Mouse (Mus musculus): Measurements from ENCODE around the gene 6430571L13Rik.
A peak's percentile ranks its signal among the peaks of the same experiment; 100 is the strongest.
"Not testable (repeated sequence)": the region's sequence is repeated elsewhere in the genome, so short reads cannot be mapped to it uniquely, and the experiment has no call there.

6430571L13Rik gene

DNA sequence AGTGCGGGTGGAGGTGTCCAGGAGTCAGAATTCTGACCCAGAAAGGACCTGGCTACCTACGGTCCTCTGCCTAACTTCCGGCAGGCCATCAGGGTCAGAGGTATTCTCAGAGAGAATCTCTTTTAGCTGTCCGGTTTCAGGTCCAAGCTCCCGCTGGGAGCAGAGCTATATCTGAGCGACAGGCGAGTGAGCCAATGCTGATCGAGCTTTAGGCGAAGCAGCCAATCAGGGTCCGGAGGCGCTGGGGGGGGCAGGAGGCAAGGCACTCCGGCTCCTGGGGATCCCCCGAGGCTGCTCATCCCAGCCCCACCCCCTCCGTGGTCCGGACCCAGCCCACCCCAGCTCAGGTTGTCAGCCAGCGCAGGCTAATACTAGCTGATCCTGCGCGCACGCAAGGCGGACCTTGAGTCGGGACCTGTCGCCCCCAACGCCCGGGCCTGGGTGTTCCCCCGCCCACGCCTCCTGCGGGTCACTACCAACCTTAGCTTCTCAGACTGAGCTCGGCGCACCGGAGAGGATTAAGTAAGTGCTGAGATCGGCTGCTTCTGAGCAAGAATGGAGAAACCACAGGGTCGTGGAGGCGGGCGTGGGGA is at the start of gene 6430571L13Rik:
Gene 6430571L13Rik, plus strand, starts transcription at position 336 of the 593 bp plus-strand sequence.
- DNase-seq (ENCODE audit: low spot score), result peak; percentile 95

GRCm38 (mm10) chr9:107290897-107291296 is 49.5 kb upstream of the 6430571L13Rik start:
- peak; percentile 90 for DNase-seq (ENCODE audit: low spot score)

GRCm38 (mm10) chr9:107294249-107294648 is 46.2 kb upstream of the 6430571L13Rik start:
- peak; percentile 81 for DNase-seq (ENCODE audit: low spot score)

- no peak for DNase-seq (ENCODE audit: low spot score)
Observed at GRCm38 (mm10) chr9:107295616-107296015, 44.8 kb upstream of the 6430571L13Rik start.

- no peak for DNase-seq (ENCODE audit: low spot score)
Observed at GRCm38 (mm10) chr9:107296016-107296040, 44.6 kb upstream of the 6430571L13Rik start, which contains the start of gene Cish. Gene Cish, plus strand, starts transcription at chr9:107296026.

GRCm38 (mm10) chr9:107296041-107296440 is 44.4 kb upstream of the 6430571L13Rik start:
- DNase-seq (ENCODE audit: low spot score), result no peak

GRCm38 (mm10) chr9:107296501-107296965 is 43.9 kb upstream of the 6430571L13Rik start:
- DNase-seq (ENCODE audit: low spot score), result peak; percentile 98

DNA sequence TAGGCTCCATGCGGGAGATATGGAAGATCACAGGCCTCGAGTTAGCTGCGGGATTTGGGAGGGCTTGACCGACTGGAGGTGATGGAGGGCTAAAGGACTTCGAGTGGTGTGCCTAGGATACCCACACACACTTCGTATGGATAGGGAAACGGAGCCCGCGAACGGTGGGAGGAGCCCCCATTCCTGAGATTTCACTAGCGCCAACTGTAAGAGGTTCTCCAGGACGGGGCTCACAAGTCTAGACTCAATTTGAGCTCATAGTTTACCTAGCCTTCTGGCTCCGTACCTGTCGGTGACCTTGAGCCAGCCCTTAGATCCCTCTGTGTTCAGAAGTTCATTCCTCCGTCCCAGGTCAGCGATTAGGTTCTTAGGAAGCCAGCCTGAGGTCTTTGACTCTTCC is 43.3 kb upstream of the 6430571L13Rik start:
- no peak for DNase-seq (ENCODE audit: low spot score)

DNA sequence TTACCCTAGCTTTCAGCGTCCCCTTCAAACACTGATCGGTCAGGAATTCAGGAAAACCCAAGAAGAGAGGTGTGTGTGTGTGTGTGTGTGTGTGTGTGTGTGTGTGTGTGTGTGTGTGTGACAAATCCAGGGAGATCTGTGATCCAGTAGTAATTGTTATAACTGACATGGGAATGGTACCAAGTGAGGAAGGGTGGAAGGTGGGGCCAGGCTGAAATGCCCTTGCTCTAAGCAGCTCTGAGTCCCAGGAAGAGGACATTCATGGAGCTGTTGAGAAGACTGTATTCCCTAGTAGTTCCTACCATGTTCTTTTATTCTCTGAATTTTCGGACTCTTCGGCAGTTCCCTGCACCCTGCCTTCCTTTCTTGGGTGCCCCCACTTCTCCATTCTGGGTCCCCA is 42.7 kb upstream of the 6430571L13Rik start:
- DNase-seq (ENCODE audit: low spot score), result no peak

GRCm38 (mm10) chr9:107298059-107298780 is 42.2 kb upstream of the 6430571L13Rik start:
- DNase-seq (ENCODE audit: low spot score), result no peak

- no peak for DNase-seq (ENCODE audit: low spot score)
Observed at GRCm38 (mm10) chr9:107298876-107299275, 41.5 kb upstream of the 6430571L13Rik start.

GRCm38 (mm10) chr9:107299783-107300182 is 40.6 kb upstream of the 6430571L13Rik start:
- no peak for DNase-seq (ENCODE audit: low spot score)

- no peak for DNase-seq (ENCODE audit: low spot score)
Observed at GRCm38 (mm10) chr9:107300224-107300973, 40.0 kb upstream of the 6430571L13Rik start.

- DNase-seq (ENCODE audit: low spot score), result no peak
Observed at GRCm38 (mm10) chr9:107301554-107302331, 38.7 kb upstream of the 6430571L13Rik start.

DNA sequence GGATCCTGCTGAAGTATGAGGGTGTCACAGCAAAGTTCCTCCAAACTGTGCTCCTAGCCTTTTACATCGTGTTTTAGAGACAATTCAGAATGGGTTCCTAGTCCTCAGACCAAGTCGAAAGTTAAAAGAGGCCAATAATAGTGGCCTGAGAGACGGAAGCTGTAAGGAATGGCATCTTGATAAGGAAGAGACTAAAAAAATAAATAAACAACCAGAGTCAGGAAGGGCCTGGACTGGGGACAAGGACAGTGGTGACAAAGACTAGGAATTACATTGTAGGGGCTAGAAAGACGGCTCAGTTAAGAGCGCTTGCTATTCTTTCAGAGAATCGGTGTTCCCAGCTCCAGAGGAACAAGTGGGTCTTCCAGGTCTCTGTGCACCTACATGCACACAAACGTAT is 37.8 kb upstream of the 6430571L13Rik start:
- no peak for DNase-seq (ENCODE audit: low spot score)

DNA sequence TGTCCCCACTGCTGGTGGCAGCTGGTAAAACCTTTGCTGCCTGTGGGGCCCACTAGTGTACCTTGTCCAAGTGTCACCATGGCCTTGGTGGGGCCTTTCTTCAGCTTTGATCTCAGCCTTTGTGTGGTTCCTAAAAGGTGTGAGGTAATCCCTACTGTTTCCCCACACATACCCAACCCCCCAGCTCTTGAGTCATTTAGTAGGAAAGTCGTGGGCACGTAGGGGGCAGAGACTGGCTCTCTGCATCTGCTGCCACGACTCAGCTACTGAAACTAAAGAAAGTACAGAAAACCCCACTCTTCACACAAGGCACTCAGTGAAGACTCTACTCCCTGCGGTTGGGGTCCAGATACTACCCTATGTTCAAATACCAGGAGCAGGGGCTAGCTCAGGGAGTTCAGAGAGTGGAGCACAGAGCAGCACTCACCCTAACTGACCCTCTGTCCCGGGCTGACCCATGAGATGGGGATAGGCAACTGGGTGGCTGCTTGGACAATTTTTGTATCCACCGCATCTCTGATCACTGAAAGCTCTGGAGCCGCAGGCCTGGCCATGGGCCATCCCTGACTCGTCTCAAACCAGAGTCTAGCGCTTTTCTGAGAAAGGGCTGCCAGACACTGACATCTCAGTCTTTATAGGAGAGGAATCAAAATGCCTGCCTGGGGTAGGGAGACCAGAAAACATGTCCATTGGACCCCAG is 37.1 kb upstream of the 6430571L13Rik start:
- no peak for DNase-seq (ENCODE audit: low spot score)

GRCm38 (mm10) chr9:107303900-107304299 is 36.5 kb upstream of the 6430571L13Rik start:
- no peak for DNase-seq (ENCODE audit: low spot score)

DNA sequence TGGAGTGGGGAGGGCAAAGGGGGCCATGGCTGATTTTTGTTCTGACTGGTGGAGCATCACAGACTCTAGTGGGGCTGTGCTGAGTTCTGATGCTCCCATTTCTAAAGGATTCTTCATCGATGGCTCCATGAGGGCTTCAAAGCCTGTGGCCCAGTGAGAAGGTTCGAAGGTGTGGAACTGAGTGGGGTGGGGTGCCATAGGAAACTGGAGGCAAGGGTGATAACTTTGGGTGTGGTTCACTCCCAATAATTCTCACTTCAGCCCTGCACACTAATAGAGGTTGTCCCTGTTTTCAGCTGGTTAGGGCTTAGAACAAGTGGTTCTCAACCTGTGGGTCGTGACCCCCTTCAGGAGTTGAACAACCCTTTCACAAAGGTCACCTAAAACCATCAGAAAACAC is 36.0 kb upstream of the 6430571L13Rik start:
- no peak for DNase-seq (ENCODE audit: low spot score)

- no peak for DNase-seq (ENCODE audit: low spot score)
Observed at GRCm38 (mm10) chr9:107305012-107305411, 35.4 kb upstream of the 6430571L13Rik start.

DNA sequence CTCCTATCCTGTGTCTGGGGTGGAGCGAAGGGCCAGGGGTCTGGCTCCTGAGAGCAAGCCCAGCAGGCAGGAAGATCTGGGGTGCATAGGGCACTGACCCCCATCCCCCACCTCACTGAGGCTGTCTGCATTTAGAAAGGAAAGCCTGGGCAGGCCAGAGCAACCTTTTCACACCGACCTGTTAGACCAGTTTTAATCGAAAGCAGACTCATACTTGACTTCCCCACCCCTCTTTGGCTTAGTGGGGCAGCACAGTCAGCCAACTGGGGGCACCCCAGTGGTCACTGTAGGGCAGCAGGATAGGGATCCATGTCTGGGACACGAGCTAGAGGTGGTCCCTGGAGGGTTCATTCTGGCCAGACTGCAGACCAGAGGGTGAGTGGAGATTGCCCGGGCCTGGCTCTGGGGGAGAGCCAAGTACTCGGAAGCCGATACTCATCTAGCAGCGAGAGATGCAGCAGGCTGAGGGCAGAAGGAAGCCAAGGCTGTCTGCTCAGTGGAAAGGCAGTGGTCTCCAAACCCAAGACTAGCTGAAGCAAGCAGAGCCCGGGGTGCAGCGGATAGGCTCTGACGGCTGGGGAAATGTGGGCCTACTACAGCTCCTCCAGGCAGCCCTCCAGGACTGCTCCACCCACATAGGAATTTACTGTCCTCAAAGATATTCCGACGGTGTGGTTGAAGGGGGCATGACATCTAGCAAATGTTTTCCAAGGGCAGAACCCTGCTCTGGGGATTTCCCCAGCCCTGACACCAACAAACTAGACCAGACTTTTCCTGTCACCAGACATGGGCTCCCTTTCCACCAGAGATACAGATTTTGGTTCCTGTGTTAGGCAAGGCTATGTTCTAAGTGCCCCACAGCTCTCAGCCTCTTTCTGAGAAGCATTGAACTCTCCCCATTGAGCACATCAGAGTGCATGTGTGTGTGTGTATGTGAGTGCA is 34.5 kb upstream of the 6430571L13Rik start:
- no peak for DNase-seq (ENCODE audit: low spot score)

DNA sequence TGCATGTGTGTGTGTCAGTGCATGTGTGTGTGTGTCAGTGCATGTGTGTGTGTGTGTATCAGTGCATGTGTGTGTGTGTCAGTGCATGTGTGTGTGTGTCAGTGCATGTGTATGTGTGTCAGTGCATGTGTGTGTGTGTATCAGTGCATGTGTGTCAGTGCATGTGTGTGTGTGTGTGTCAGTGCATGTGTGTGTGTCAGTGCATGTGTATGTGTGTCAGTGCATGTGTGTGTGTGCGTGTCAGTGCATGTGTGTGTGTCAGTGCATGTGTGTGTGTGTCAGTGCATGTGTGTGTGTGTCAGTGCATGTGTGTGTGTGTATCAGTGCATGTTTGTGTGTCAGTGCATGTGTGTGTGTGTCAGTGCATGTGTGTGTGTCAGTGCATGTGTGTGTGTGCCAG is 33.7 kb upstream of the 6430571L13Rik start:
- DNase-seq (ENCODE audit: low spot score), result not testable (repeated sequence)

Measured in retina, embryonic 14.5 days (tissue).